Mouse (Mus musculus) effector memory CD4-positive, alpha-beta T cell, adult 7 months (primary cell): ENCODE results near the gene Gipc3. TPM values are rescaled to one million over a fixed set of nuclear protein-coding genes. Genes with fewer than 3 reads are reported as not detected.

ENCODE experiments used
- polyA plus RNA-seq: library from polyadenylated mRNA; unstranded; fragments of 100-300 nt; shearing (Covaris generic); gene quantifications from one replicate; pipeline ENCODE4 v1.2.1, GENCODE M21; 2017

Gene Gipc3
- polyA plus RNA-seq, 1 experiment from 2014 or later, result not detected

Other genes starting within 250 kb of the Gipc3 start
- gene Creb3l3, start 244.4 kb downstream of the Gipc3 start, polyA plus RNA-seq, result not detected
- 139 TPM for gene Map2k2, start 237.4 kb downstream of the Gipc3 start, polyA plus RNA-seq
- gene Zbtb7a, start 208.0 kb downstream of the Gipc3 start, polyA plus RNA-seq, result 79.6 TPM
- gene Pias4, start 175.3 kb downstream of the Gipc3 start, polyA plus RNA-seq, result 35.9 TPM
- gene Eef2, start 166.6 kb downstream of the Gipc3 start, polyA plus RNA-seq, result 829 TPM
- 82.9 TPM for gene Dapk3, start 160.3 kb downstream of the Gipc3 start, polyA plus RNA-seq
- gene 4930442H23Rik, start 159.4 kb downstream of the Gipc3 start, polyA plus RNA-seq, result 0.32 TPM
- 0.76 TPM for gene Nmrk2, start 141.2 kb downstream of the Gipc3 start, polyA plus RNA-seq
- gene Atcay, start 112.4 kb downstream of the Gipc3 start, polyA plus RNA-seq, result 3.1 TPM
- gene Zfr2, start 110.1 kb downstream of the Gipc3 start, polyA plus RNA-seq, result 4.9 TPM
- 20.1 TPM for gene Matk, start 90.3 kb downstream of the Gipc3 start, polyA plus RNA-seq
- 136 TPM for gene Mrpl54, start 76.3 kb downstream of the Gipc3 start, polyA plus RNA-seq
- 37.0 TPM for gene Apba3, start 76.3 kb downstream of the Gipc3 start, polyA plus RNA-seq
- 11.5 TPM for gene Tjp3, start 51.7 kb downstream of the Gipc3 start, polyA plus RNA-seq
- gene Pip5k1c, start 50.3 kb downstream of the Gipc3 start, polyA plus RNA-seq, result 88.8 TPM
- gene Cactin, start 22.2 kb downstream of the Gipc3 start, polyA plus RNA-seq, result 42.7 TPM
- gene Tbxa2r, start 14.5 kb downstream of the Gipc3 start, polyA plus RNA-seq, result 15.1 TPM
- gene Hmg20b, start 7.2 kb upstream of the Gipc3 start, polyA plus RNA-seq, result 28.3 TPM
- 1.8 TPM for gene Mfsd12, start 14.2 kb upstream of the Gipc3 start, polyA plus RNA-seq
- gene 4930404N11Rik, start 22.6 kb upstream of the Gipc3 start, polyA plus RNA-seq, result 0.84 TPM
- gene Fzr1, start 35.2 kb upstream of the Gipc3 start, polyA plus RNA-seq, result 49.3 TPM
- gene Dohh, start 41.2 kb upstream of the Gipc3 start, polyA plus RNA-seq, result 49.7 TPM
- gene Gm48551, start 41.2 kb upstream of the Gipc3 start, polyA plus RNA-seq, result 5.1 TPM
- not detected for gene Gm48552, start 45.7 kb upstream of the Gipc3 start, polyA plus RNA-seq
- gene Smim24, start 49.8 kb upstream of the Gipc3 start, polyA plus RNA-seq, result 1.4 TPM
- 13.3 TPM for gene Nfic, start 112.4 kb upstream of the Gipc3 start, polyA plus RNA-seq
- not detected for gene Celf5, start 139.4 kb upstream of the Gipc3 start, polyA plus RNA-seq
- 110 TPM for gene Ncln, start 153.1 kb upstream of the Gipc3 start, polyA plus RNA-seq
- 65.6 TPM for gene S1pr4, start 156.9 kb upstream of the Gipc3 start, polyA plus RNA-seq
- 122 TPM for gene Gna15, start 181.0 kb upstream of the Gipc3 start, polyA plus RNA-seq
- gene Gna11, start 201.9 kb upstream of the Gipc3 start, polyA plus RNA-seq, result 11.6 TPM
- gene Aes, start 216.2 kb upstream of the Gipc3 start, polyA plus RNA-seq, result 883 TPM
- gene Tle2, start 231.3 kb upstream of the Gipc3 start, polyA plus RNA-seq, result 1.2 TPM